Mouse (Mus musculus): ENCODE measurements around the gene Cox4i1.

Cox4i1 gene

GRCm38 (mm10) chr8:120667561-120668373 lies at the start of gene Cox4i1, which contains the start of gene Gm27021:
TSS of gene Cox4i1 (plus strand) at chr8:120668222.
TSS of gene Gm27021 (minus strand) at chr8:120668079.
- in situ Hi-C loops (cut with MboI; ENCODE audit: low sequenced_read_pairs): no loop called here

GRCm38 (mm10) chr8:120619235-120620180 lies 48.5 kb upstream of the Cox4i1 start:
- in situ Hi-C loops (cut with MboI; ENCODE audit: low sequenced_read_pairs): no loop called here

- in situ Hi-C loops (cut with MboI; ENCODE audit: low sequenced_read_pairs): no loop called here
These were observed 47.6 kb upstream of the Cox4i1 start for GRCm38 (mm10) chr8:120620441-120620840.

- in situ Hi-C loops (cut with MboI; ENCODE audit: low sequenced_read_pairs): no loop called here
These were observed 45.9 kb upstream of the Cox4i1 start for GRCm38 (mm10) chr8:120622161-120622560.

- in situ Hi-C loops (cut with MboI; ENCODE audit: low sequenced_read_pairs): no loop called here
These were observed 44.4 kb upstream of the Cox4i1 start for GRCm38 (mm10) chr8:120623608-120624007.

GRCm38 (mm10) chr8:120626461-120626860 lies 41.6 kb upstream of the Cox4i1 start:
- in situ Hi-C loops (cut with MboI; ENCODE audit: low sequenced_read_pairs): no loop called here

GRCm38 (mm10) chr8:120627298-120627697 lies 40.7 kb upstream of the Cox4i1 start:
- in situ Hi-C loops (cut with MboI; ENCODE audit: low sequenced_read_pairs): no loop called here

GRCm38 (mm10) chr8:120630031-120630430 lies 38.0 kb upstream of the Cox4i1 start:
- in situ Hi-C loops (cut with MboI; ENCODE audit: low sequenced_read_pairs): no loop called here

- in situ Hi-C loops (cut with MboI; ENCODE audit: low sequenced_read_pairs): no loop called here
These were observed 37.2 kb upstream of the Cox4i1 start for GRCm38 (mm10) chr8:120630848-120631247.

GRCm38 (mm10) chr8:120631441-120632375 lies 36.3 kb upstream of the Cox4i1 start:
- in situ Hi-C loops (cut with MboI; ENCODE audit: low sequenced_read_pairs): no loop called here

GRCm38 (mm10) chr8:120632969-120633664 lies 34.9 kb upstream of the Cox4i1 start:
- in situ Hi-C loops (cut with MboI; ENCODE audit: low sequenced_read_pairs): no loop called here

- in situ Hi-C loops (cut with MboI; ENCODE audit: low sequenced_read_pairs): no loop called here
These were observed 34.3 kb upstream of the Cox4i1 start for GRCm38 (mm10) chr8:120633665-120634271.

- in situ Hi-C loops (cut with MboI; ENCODE audit: low sequenced_read_pairs): no loop called here
These were observed 33.6 kb upstream of the Cox4i1 start for GRCm38 (mm10) chr8:120634329-120634839.

GRCm38 (mm10) chr8:120641245-120641644 lies 26.8 kb upstream of the Cox4i1 start:
- in situ Hi-C loops (cut with MboI; ENCODE audit: low sequenced_read_pairs): no loop called here

- in situ Hi-C loops (cut with MboI; ENCODE audit: low sequenced_read_pairs): no loop called here
These were observed 25.9 kb upstream of the Cox4i1 start for GRCm38 (mm10) chr8:120642031-120642662.

GRCm38 (mm10) chr8:120644663-120645062 lies 23.4 kb upstream of the Cox4i1 start:
- in situ Hi-C loops (cut with MboI; ENCODE audit: low sequenced_read_pairs): no loop called here

- in situ Hi-C loops (cut with MboI; ENCODE audit: low sequenced_read_pairs): no loop called here
These were observed 20.5 kb upstream of the Cox4i1 start, which contains the start of gene 1190005I06Rik for GRCm38 (mm10) chr8:120647532-120647931. TSS of gene 1190005I06Rik (minus strand) at chr8:120647632.

GRCm38 (mm10) chr8:120656322-120657052 lies 11.5 kb upstream of the Cox4i1 start:
- in situ Hi-C loops (cut with MboI; ENCODE audit: low sequenced_read_pairs): no loop called here

Data from CH12F3 (cell line).